ENCODE assay signal across 8 mouse cellular contexts in the genomic region with DNA sequence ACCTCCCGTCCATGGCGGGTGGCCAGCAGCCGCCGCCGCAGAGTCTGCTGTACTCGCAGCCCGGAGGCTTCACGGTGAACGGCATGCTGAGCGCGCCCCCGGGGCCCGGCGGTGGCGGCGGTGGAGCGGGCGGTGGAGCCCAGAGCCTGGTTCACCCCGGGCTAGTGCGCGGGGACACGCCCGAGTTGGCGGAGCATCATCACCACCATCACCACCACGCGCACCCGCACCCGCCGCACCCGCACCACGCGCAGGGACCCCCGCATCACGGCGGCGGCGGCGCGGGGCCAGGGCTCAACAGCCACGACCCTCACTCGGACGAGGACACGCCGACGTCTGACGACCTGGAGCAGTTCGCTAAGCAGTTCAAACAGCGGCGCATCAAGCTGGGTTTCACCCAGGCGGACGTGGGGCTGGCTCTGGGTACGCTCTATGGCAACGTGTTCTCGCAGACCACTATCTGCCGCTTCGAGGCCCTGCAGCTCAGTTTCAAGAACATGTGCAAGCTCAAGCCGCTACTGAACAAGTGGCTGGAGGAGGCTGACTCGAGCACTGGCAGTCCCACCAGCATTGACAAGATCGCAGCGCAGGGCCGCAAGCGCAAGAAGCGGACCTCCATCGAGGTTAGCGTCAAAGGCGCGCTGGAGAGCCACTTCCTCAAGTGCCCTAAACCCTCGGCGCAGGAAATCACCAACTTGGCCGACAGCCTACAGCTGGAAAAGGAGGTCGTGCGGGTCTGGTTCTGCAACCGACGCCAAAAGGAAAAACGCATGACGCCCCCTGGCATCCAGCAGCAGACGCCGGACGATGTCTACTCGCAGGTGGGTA. TPM values are rescaled to one million over a fixed set of nuclear protein-coding genes. Genes with fewer than 3 reads are reported as not detected.
DNase-seq lines count a peak whose midpoint lies in the region; TF ChIP-seq lines count a peak whose summit lies in the region.

No protein-coding gene starts in this region.

- H3K36me3 ChIP-seq in limb, embryonic 10.5 days: no peaks in the 10 kb centered on the region

- peaks cover 100% of the 10 kb centered on the region for H3K27me3 ChIP-seq in limb, embryonic 10.5 days (ENCODE audit: low read depth, poor library complexity, severe bottlenecking)

- H3K9me3 ChIP-seq in limb, embryonic 10.5 days (replicated peaks): no peaks in the 10 kb centered on the region

- no peak for TF ChIP-seq CTCF in left cerebral cortex, adult 2 months (IDR thresholded peaks at IDR 0.05)

- H3K4me3 ChIP-seq in left cerebral cortex, adult 2 months: peak overlapping the region; percentile 53
- peak overlapping the region; percentile 58 for H3K4me3 ChIP-seq in limb, embryonic 10.5 days

- WGBS in limb, embryonic 10.5 days: under 1% methylated on average over 80 of the region's 80 CpGs

- intact Hi-C loops in left cerebral cortex, adult 2 months (cut with DNase I): loop anchor here (5.0 to 10.0 kb wide), 2 partner anchors 1021 to 1663 kb away; no protein-coding TSS in a partner anchor

- peaks cover 50% of the 10 kb centered on the region for H3K4me1 ChIP-seq in limb, embryonic 10.5 days

- peak in 1 of 2 experiments; percentile 61 for DNase-seq in left cerebral cortex, adult 2 months (ENCODE audit: extremely low spot score in 1 of 2, low spot score in 2 of 2)
- DNase-seq in left cerebral cortex, adult 11 months (ENCODE audit: low spot score): no peak
- peak; percentile 62 for DNase-seq in embryo, embryonic 10 days (ENCODE audit: low spot score)
- DNase-seq in heart, postnatal 4 days: peak; percentile 25
- peak; percentile 76 for DNase-seq in limb, embryonic 10.5 days (ENCODE audit: low spot score)
- DNase-seq in retina, embryonic 14.5 days (ENCODE audit: low spot score): peak; percentile 57
- DNase-seq in layer of hippocampus, adult 11-12 months (ENCODE audit: low spot score): no peak
- DNase-seq in ovary, postnatal 36 days (ENCODE audit: low spot score): no peak

- peak overlapping the region; percentile 92 for H3K27ac ChIP-seq in left cerebral cortex, adult 2 months
- H3K27ac ChIP-seq in limb, embryonic 10.5 days: peak overlapping the region; percentile 31; the same call in 1 of the 2 replicates

RNA-seq across cellular contexts. Expression of a gene that starts 2.4 kb away (rescaled TPM):
- 10 to 100 TPM; 61.6 to 66.4 TPM for total RNA-seq in left cerebral cortex, adult 2 months (2021)
- under 1 TPM in 1 of 2 experiments, not detected in 1; 0.02 TPM for total RNA-seq in heart, postnatal 4 days (2021)
- polyA plus RNA-seq in limb, embryonic 10.5 days (2016; fragmentation: Nextera tagmentation; extraction: Ambion mirVana): 0.11 TPM in 1 of 2 replicates, not detected in the other

Comparison
In these comparisons a context has a peak if more than half of its experiments do, and no peak if none do; other contexts are left out.
1. DNase-seq: peak in embryo, embryonic 10 days (single experiment), heart, postnatal 4 days (single experiment), limb, embryonic 10.5 days (single experiment) and retina, embryonic 14.5 days (single experiment); none in left cerebral cortex, adult 11 months (single experiment), layer of hippocampus, adult 11-12 months (single experiment) and ovary, postnatal 36 days (single experiment).
2. RNA of a gene that starts 2.4 kb away (total RNA-seq): 61.6 to 66.4 TPM in left cerebral cortex, adult 2 months; 0.02 TPM in heart, postnatal 4 days; every median in the first group is over 10 times any median in the second.